Mouse (Mus musculus): ENCODE measurements at regions not wholly inside any gene's neighbourhood (a gene's known extent, or its start where the extent isn't known, plus 50 kb on each side); places are given as distances from the start of the nearest gene placed in this dataset.

GRCm38 (mm10) chr14:46172875-46173324 lies 206.3 kb upstream of the Gm15217 start:
- Histone ChIP-seq H3K27me3 (ENCODE audit: insufficient read depth, poor library complexity, severe bottlenecking) (peaks cover 43% of the 10 kb centered on the region), H3K4me3 (no peak overlapping the region), H3K4me1 (replicated peaks) (peaks cover 7% of the 10 kb centered on the region; the same call in 1 of the 2 replicates), H3K27ac (no peak overlapping the region), H3K36me3 (no peaks in the 10 kb centered on the region), H3K9me3 (no peaks in the 10 kb centered on the region)
- WGBS: 28% methylated on average over 6 of the region's 6 CpGs
- no peak for DNase-seq (ENCODE audit: low spot score)

- peaks cover 43% of the 10 kb centered on the region for H3K27me3 ChIP-seq (ENCODE audit: insufficient read depth, poor library complexity, severe bottlenecking)
- WGBS: 73% methylated on average over 5 of the region's 5 CpGs
- DNase-seq (ENCODE audit: low spot score): no peak
- no peaks in the 10 kb centered on the region for H3K9me3 ChIP-seq
- no peaks in the 10 kb centered on the region for H3K36me3 ChIP-seq
- no peak overlapping the region for H3K4me3 ChIP-seq
- peaks cover 7% of the 10 kb centered on the region; the same call in 1 of the 2 replicates for H3K4me1 ChIP-seq (replicated peaks)
- no peak overlapping the region for H3K27ac ChIP-seq
Observed at GRCm38 (mm10) chr14:46174386-46174785, 204.8 kb upstream of the Gm15217 start.

DNA sequence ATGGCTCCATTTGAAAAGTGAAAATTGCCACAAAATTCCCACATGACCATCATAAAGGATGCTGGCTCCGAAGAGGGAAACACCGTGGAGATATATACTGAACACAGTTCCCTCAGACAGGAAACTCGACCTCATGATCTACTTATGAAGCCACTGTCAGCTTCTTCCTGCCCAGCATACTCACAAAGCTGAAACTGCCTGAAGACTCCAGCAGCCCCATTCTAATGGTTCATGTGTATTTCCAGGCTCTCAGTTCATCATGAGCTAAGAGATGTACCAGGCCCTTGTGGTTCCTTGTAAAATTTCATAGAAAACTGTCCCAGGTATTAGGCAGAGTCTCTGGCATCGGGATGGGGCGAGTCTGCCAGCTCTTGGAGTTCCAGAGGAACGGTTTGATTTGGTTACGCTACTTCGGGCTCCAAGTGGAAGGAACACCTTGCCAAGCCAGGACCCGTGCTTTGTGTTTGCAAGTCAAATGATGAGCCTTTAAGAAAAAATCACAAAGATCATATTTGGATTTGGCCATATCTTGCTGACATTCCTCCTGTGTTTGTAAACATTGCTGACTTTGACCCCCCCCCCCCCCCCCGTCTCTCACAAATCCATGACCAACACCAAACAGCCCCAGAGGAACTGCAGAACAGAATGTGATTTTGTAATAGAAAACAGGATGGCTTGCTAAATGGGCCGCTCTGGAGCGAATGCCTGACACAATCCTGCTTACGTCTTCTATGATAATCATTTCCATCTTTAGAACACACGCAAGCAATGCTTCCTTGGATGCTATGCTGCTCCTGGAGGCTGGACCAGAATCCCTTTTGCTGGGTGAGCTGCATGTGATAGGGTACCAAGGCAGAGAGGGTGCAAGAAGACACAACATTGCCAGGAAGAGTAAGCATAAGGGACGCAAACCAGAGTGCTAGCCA lies 203.7 kb upstream of the Gm15217 start:
- no peak for DNase-seq (ENCODE audit: low spot score)

DNA sequence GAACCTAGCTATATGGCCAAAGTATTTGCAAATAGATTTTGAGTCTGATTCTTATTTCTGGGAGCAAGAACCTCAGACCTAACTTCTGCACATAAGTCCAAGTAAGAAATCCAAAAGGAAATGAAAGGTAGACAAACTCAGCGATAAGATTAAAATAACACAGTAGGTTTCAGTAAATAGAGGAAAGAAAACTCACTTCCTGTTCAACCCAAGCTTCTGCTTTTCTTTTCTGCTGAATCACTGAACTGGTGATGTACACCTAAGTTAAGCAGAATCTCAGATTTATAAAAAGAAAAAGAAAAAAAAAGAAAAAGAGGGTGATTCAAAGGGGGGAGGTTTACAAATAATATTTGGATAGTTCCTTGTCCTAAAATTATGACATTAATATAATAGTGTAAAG lies 200.2 kb upstream of the Gm15217 start:
- Histone ChIP-seq H3K4me3 (no peak overlapping the region), H3K4me1 (replicated peaks) (no peaks in the 10 kb centered on the region), H3K27ac (no peak overlapping the region), H3K27me3 (ENCODE audit: insufficient read depth, poor library complexity, severe bottlenecking) (peaks cover 14% of the 10 kb centered on the region), H3K36me3 (no peaks in the 10 kb centered on the region), H3K9me3 (no peaks in the 10 kb centered on the region)
- WGBS: 88% methylated on average over 1 of the region's 1 CpGs
- no peak for DNase-seq (ENCODE audit: low spot score)

More for the DNA sequence above, 203.7 kb upstream of the Gm15217 start:
- H3K36me3 ChIP-seq: no peaks in the 10 kb centered on the region
- peaks cover 7% of the 10 kb centered on the region; the same call in 1 of the 2 replicates for H3K4me1 ChIP-seq (replicated peaks)
- H3K9me3 ChIP-seq: no peaks in the 10 kb centered on the region
- peaks cover 36% of the 10 kb centered on the region for H3K27me3 ChIP-seq (ENCODE audit: insufficient read depth, poor library complexity, severe bottlenecking)
- no peak overlapping the region for H3K4me3 ChIP-seq
- WGBS: 86% methylated on average over 15 of the region's 15 CpGs
- H3K27ac ChIP-seq: no peak overlapping the region

- no peak overlapping the region for H3K4me3 ChIP-seq
- H3K9me3 ChIP-seq: no peaks in the 10 kb centered on the region
- H3K4me1 ChIP-seq (replicated peaks): 0 out of 2 replicates have a peak, but pooled peaks cover 2% of the 10 kb centered on the region
- H3K36me3 ChIP-seq: no peaks in the 10 kb centered on the region
- no peaks in the 10 kb centered on the region for H3K27me3 ChIP-seq (ENCODE audit: insufficient read depth, poor library complexity, severe bottlenecking)
- WGBS: 91% methylated on average over 8 of the region's 8 CpGs
- no peak for DNase-seq (ENCODE audit: low spot score)
- H3K27ac ChIP-seq: no peak overlapping the region
Observed at GRCm38 (mm10) chr14:46191639-46192399, 187.4 kb upstream of the Gm15217 start.

DNA sequence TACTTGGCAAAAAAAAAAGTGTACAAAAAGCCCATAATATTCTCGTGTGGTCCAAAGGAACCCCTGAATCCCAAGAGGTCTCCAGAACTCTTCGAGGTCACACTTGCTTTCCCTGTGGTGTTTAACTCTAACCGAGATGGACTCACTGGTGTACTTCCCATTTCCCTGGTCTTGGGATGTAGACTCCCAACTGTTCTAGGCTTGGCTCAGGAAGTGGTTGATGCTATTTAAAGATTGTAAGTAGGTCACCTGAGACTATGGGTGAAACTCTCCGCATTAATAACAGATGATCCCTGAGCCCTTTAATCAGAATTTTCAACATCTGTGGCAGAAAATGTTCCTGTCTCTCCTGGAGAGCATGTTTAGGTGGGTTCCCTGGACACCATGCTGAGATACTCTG lies 185.6 kb upstream of the Gm15217 start:
- Histone ChIP-seq H3K4me1 (replicated peaks) (0 out of 2 replicates have a peak, but pooled peaks cover 2% of the 10 kb centered on the region), H3K4me3 (no peak overlapping the region), H3K36me3 (no peaks in the 10 kb centered on the region), H3K27me3 (ENCODE audit: insufficient read depth, poor library complexity, severe bottlenecking) (no peaks in the 10 kb centered on the region), H3K27ac (no peak overlapping the region), H3K9me3 (no peaks in the 10 kb centered on the region)
- DNase-seq (ENCODE audit: low spot score): no peak
- 87% methylated on average over 4 of the region's 4 CpGs for WGBS

DNA sequence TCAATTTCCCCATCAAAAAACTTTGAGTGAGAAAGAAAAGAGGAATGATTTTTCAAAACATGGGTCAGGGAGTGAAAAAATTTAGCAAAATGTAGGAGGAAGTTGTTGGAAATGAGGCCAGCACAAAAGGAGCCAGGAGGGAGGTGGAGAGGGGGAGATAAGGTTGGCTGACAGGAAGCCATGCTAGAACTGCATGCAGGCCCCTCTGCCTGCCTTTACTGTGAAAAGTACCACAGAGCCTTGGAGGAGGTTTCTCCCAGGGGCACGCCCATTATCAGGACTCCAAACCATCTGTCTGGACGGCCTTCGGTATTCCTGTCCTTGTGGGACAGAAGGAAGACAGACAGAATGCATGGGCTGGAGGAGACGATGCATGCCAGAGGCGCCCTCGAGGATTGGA lies 183.3 kb upstream of the Gm15217 start:
- Histone ChIP-seq H3K9me3 (no peaks in the 10 kb centered on the region), H3K4me3 (no peak overlapping the region), H3K36me3 (no peaks in the 10 kb centered on the region), H3K27ac (no peak overlapping the region), H3K27me3 (ENCODE audit: insufficient read depth, poor library complexity, severe bottlenecking) (no peaks in the 10 kb centered on the region), H3K4me1 (replicated peaks) (0 out of 2 replicates have a peak, but pooled peaks cover 2% of the 10 kb centered on the region)
- WGBS: 73% methylated on average over 6 of the region's 6 CpGs
- DNase-seq (ENCODE audit: low spot score): no peak

DNA sequence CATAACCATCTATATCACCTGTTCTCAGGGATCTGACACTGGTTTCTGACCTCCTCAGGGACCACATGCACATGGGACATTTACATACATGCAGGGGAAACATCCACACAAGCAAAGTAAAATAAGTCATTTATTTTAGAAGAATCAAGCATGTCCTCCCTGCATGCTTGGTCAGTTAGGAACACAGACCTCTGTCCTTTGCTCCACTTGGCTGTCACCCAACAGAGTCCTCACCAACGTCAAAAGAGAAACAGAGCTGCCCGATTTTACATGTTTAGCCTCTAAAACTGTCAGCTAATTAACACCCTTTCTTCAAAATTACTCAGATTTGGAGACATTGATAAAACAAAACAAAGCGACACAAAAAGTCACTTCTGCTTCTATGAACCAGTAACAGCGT lies 176.4 kb upstream of the Gm15217 start:
- no peak overlapping the region for H3K27ac ChIP-seq
- H3K9me3 ChIP-seq: no peaks in the 10 kb centered on the region
- no peak for DNase-seq (ENCODE audit: low spot score)
- H3K4me1 ChIP-seq (replicated peaks): no peaks in the 10 kb centered on the region
- no peak overlapping the region for H3K4me3 ChIP-seq
- no peaks in the 10 kb centered on the region for H3K36me3 ChIP-seq
- no peaks in the 10 kb centered on the region for H3K27me3 ChIP-seq (ENCODE audit: insufficient read depth, poor library complexity, severe bottlenecking)
- WGBS: 81% methylated on average over 4 of the region's 4 CpGs

DNA sequence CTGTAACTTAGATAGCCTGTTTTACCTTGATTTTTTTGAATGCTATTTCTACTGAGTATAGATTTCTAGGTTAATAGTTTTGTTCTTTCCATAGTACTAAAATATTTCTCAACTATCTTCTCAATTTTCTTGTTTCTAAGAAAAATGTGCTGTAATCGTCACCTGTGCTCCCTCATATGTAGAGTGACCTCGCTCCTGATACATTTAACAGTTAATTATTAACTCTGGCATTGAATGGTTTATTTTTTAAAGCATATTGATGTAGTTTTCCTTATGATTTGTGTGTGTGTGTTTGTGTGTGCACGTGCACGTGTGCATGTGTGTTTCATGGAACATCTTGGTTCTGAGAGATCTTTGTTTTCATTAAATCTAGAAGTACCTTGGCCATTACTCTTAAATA lies 158.7 kb upstream of the Gm15217 start:
- 91% methylated on average over 4 of the region's 4 CpGs for WGBS
- Histone ChIP-seq H3K27ac (no peak overlapping the region), H3K27me3 (ENCODE audit: insufficient read depth, poor library complexity, severe bottlenecking) (no peaks in the 10 kb centered on the region), H3K9me3 (no peaks in the 10 kb centered on the region), H3K4me3 (no peak overlapping the region), H3K36me3 (no peaks in the 10 kb centered on the region), H3K4me1 (replicated peaks) (no peaks in the 10 kb centered on the region; the same call in 1 of the 2 replicates)
- no peak for DNase-seq (ENCODE audit: low spot score)

DNA sequence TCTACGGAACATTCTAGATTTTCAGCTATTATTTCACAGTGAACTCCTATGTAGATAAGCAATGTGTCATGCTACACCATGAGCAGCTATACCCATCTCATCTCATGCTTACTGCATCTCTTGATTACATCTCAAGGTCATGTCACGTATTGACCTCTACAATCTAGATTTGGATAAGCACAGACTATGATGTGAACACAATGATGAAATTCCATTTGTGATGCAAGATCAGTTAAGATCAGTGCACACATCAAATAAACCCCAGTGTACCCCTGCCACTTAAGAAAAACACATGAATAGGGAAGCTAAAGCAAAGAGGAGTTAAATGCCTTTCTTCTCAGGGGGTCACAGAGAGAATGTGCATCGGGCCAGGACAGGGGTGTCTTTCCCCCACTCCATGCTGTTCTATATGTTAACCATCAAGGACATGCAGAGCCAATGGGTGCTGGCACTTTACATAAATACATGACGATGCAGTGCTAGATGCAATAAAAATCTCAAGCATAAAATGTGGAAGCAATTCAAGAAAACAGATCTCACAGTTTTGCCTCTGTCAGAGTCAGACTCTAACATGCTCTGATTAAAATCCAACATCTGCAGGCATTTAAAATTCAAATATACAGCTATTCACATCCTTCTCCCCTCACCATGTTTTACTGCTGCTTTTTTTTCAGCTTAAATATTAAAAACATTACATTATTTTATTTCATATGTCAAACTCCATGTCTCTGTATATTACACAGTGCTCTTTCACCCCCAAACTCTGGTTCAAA lies 157.1 kb upstream of the Gm15217 start:
- Histone ChIP-seq H3K4me3 (no peak overlapping the region), H3K27me3 (ENCODE audit: insufficient read depth, poor library complexity, severe bottlenecking) (no peaks in the 10 kb centered on the region), H3K4me1 (replicated peaks) (no peaks in the 10 kb centered on the region; the same call in 1 of the 2 replicates), H3K9me3 (no peaks in the 10 kb centered on the region), H3K36me3 (no peaks in the 10 kb centered on the region), H3K27ac (no peak overlapping the region)
- WGBS: 85% methylated on average over 4 of the region's 4 CpGs
- no peak for DNase-seq (ENCODE audit: low spot score)

DNA sequence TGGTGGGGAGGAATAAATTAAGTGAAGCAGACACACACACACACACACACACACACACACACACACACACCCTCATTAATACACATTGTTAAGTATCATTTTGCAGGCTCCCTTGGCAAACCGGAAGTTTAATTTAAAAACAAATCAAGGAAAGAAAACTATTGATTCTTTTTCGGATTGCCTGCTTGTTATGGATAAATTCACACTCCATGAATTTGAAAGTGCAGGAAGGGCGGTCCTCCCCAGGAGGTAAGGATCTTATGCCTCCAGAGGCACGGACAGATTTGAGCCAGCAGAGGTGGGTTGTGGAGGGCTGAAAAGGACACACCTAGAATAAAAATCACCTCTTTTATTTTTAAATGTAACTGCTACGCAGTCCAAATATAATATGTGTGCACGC lies 156.2 kb upstream of the Gm15217 start:
- WGBS: 69% methylated on average over 6 of the region's 6 CpGs
- Histone ChIP-seq H3K9me3 (no peaks in the 10 kb centered on the region), H3K4me1 (replicated peaks) (no peaks in the 10 kb centered on the region; the same call in 1 of the 2 replicates), H3K4me3 (no peak overlapping the region), H3K27me3 (ENCODE audit: insufficient read depth, poor library complexity, severe bottlenecking) (no peaks in the 10 kb centered on the region), H3K36me3 (no peaks in the 10 kb centered on the region), H3K27ac (no peak overlapping the region)
- no peak for DNase-seq (ENCODE audit: low spot score)

- 85% methylated on average over 4 of the region's 4 CpGs for WGBS
- DNase-seq (ENCODE audit: low spot score): no peak
- no peaks in the 10 kb centered on the region; the same call in 1 of the 2 replicates for H3K4me1 ChIP-seq (replicated peaks)
- H3K9me3 ChIP-seq: no peaks in the 10 kb centered on the region
- H3K27ac ChIP-seq: no peak overlapping the region
- H3K4me3 ChIP-seq: no peak overlapping the region
- no peaks in the 10 kb centered on the region for H3K36me3 ChIP-seq
- no peaks in the 10 kb centered on the region for H3K27me3 ChIP-seq (ENCODE audit: insufficient read depth, poor library complexity, severe bottlenecking)
Observed at GRCm38 (mm10) chr14:46224421-46224950, 154.7 kb upstream of the Gm15217 start.

Data from hindbrain, embryonic 10.5 days (tissue).